Mouse (Mus musculus): Measurements from ENCODE around the gene Rundc3a.

DNA sequence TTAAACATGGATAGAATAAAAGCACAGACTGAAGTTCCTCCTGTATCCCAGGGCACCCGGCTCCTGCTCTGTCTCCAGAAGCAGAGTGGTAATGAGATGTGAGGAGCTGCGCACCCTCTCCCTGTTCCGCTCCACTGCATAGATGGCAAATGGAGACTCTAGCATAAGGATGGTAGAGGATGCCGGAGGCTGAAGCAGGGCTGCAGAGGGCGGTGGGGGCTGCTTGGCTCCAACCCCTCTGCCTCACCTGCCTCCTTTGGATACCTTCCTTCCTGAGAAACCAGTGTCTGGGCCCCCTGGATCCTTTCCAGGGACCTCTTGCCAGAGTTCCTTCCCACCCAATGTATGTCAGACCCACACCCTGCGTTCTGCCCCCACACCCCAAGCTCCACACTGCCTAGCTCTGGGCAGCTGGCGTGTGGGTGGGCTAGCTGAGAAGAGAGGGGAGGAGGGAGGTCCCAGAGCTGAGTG is 3.5 kb downstream of the Rundc3a start:
- TF ChIP-seq CTCF (IDR thresholded peaks at IDR 0.05; ENCODE audit: low read depth, low read length) (no peak), TAL1 (conservative IDR thresholded peaks at IDR 0.05; ENCODE audit: low read depth, low read length) (no peak), GATA1 (IDR thresholded peaks at IDR 0.05; ENCODE audit: borderline replicate concordance, low read length) (no peak), POLR2AphosphoS5 (IDR thresholded peaks at IDR 0.05; ENCODE audit: insufficient replicate concordance, low read depth, low read length) (no peak), GATA2 (IDR thresholded peaks at IDR 0.05; ENCODE audit: borderline replicate concordance, low read depth, low read length) (no peak)
